Mouse (Mus musculus) regulatory T cell (primary cell): ENCODE measurements around the gene 1700011L22Rik.

Experiments used
- in situ Hi-C: fragments of 300-600 bp; cut with MboI, MseI; formaldehyde crosslinking; loops from one replicate; pipeline ENCODE4 v1.15.1; 2025; ENCODE audit warnings: high pct_unique_total_duplicates

Gene 1700011L22Rik

DNA sequence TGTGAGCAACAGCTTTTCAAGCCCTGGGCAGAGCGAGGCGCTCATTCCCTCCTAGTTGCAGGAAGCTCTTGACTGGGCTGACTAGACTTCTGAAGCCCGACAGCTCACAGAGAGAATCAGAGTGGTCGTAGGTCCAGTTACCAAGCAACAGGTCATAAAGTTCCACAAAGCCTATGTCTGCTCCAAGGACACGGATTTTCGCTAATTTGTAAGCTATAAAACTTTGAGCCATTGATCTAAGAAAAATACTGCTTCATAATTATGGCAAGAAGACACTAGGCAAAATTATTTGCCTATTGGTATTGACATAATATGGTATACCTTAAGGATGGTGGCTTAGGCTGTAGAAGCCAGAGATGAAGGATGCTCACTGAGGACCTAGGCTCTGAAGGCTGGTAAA lies at the start of gene 1700011L22Rik:
Gene 1700011L22Rik (minus strand): TSS at position 101 of the 400 bp plus-strand sequence.
- in situ Hi-C loops: no loop called here

DNA sequence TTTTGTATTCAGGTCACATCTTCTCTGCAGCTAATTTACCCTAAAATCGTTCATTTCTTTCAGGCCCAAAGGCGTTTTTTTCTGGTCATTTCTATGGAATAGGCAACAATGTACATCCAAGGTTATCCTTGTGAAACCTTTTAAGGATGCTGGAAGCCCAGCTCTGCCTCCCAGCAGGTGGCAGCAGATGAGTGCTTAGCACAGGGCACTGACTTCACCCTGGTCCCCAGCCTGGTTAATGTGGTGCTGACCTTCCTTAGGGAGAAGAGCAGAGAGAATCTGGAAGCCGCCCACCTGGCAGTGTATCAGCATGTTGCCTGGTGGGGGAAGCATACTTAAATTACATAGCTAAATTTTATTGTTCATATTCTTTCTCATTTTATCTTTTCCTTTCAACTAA lies 49.4 kb upstream of the 1700011L22Rik start:
- in situ Hi-C loops: no loop called here

DNA sequence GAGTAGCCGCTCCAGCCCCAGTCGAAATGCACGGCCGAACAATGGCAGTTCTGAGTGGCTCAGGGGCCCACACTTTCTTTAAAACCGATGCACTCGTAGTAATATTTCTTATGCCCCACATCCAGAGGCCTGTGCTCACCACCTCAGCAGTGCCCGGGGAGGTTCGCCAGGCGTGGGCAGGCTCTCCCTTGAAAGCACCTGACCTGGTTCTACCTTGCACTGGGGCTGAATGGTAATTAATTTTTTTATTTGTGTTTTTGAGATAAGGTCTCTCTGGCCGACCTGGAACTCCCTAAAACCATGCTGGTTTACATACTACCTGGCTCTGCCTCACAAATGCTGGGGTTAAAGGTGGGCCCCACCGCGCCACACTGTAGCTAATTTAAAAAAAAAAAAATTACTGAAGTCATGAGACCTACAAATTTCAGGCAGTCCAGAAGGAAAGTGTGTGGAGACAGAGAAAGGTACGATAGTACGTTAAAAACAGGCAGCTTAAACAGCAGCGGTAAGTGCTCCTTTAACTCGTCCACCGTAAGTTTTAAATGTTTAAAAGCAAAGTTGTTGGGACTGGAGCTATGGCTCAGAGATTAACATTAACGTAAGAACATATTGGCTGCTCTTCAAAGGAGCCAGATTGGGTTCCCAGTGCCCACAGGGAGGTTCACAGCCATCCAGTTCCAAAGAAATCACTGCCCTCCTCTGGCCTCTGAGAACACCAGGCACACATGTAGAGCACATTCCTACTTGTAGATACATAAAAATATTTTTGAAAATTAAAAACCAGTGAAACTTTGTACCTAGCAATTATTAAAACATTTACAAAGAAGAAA lies 47.1 kb upstream of the 1700011L22Rik start:
- in situ Hi-C loops: no loop called here

GRCm38 (mm10) chr8:79294610-79295275 lies 46.4 kb upstream of the 1700011L22Rik start, which contains the start of gene Mmaa:
Gene Mmaa, minus strand, starts transcription at chr8:79294937.
- in situ Hi-C loops: no loop called here

GRCm38 (mm10) chr8:79293841-79294240 lies 45.5 kb upstream of the 1700011L22Rik start:
- in situ Hi-C loops: no loop called here

- in situ Hi-C loops: no loop called here
These were observed 44.4 kb upstream of the 1700011L22Rik start for GRCm38 (mm10) chr8:79292712-79293264.

DNA sequence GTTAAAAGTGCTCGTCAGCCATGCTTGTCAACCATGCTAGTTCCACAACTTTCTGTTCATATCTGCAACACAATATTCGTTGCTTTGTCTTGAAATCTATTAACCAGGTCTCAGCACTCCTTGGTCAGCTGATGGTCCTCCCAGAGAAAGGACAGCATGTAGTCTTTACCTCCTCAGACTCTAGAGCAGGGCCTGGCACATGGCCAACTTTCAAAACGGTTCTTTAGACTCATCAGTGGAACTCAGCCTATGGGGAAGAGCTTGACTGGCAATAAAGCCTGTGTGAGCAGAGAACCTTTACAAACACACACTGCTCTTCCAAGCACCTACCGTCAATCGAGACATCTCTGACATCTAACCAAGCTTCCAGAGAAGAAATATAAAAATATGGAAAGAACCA lies 41.2 kb upstream of the 1700011L22Rik start:
- in situ Hi-C loops: no loop called here

DNA sequence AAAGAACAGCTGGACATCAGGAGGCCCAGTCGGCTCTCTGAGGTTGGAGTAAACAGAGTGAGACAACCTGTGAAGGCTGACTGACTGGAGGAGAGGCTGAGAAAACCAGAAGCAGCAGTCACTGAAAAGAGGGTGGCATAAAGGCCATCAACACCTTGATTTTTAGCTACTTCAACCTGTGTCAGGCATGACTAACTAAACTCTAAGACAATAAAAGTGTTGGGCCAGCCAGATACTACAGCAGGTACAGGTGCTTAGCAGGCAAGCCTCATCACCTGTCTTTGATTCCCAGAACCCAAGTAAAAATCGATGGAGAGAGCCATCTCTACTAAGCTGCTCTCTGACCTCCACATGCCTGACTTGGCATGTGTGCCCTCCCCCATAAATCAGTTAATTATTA lies 40.3 kb upstream of the 1700011L22Rik start:
- in situ Hi-C loops: no loop called here

- in situ Hi-C loops: no loop called here
These were observed 39.9 kb upstream of the 1700011L22Rik start for GRCm38 (mm10) chr8:79288250-79288649.

DNA sequence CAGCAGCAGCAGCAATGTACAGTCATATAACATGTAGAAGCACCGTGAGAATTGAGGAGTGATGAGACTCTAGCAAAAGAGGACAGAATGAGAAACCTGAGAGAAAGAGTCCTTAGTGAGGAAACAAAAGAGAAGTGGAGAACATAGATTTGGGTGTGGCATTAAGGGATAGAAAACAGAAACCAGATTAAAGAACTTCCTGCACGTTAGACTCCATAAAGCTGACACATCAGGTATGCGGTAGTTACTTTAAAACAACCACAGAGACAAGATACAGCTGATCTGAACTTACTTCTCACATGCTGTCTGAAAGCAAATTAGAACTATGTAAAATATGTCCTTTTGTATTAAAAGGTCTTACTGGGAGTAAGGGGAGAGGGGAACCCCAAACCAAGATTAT lies 38.1 kb upstream of the 1700011L22Rik start:
- in situ Hi-C loops: no loop called here

DNA sequence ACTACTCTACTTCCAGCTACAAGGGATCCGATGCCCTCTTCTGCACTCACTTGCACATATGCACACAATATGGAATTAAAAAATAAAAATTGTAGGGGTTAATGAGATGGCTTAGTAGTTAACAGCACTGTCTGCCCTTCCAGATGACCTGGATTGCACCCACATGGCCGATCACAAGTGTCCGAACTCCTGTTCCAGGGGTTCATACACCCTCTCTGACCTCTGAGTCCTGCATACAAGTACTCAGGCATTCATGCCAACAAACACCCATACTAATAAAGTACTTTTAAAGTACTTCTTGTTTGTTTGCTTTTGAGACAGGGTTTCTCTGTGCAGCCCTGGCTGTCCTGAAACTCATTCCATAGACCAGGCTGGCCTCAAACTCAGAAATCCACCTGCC lies 36.3 kb upstream of the 1700011L22Rik start:
- in situ Hi-C loops: no loop called here

DNA sequence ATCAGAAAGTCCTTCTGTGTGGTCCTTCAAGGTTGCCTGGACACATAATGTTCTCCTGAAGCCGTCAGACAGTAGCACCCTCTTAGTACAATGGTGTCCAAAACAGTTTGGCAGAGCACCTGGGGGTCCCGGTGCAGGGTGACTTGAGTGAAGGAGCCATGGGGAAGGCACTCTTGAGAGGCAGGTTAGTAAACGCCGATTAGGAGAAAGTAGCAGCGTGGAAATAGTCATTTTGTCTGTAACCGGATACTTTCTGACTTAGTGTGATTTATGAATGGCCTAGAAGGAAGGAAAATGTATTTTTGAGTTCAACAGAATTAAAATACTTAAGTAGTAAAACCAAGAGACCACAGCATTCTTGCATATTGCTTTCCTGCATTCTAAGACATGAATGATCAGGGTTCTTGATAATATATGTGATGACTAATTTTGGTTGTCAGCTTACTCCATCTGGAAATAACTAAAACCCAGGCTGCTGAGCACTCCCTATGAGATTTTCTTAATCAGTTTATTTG lies 33.1 kb upstream of the 1700011L22Rik start:
- in situ Hi-C loops: no loop called here

- in situ Hi-C loops: no loop called here
These were observed 29.0 kb upstream of the 1700011L22Rik start for GRCm38 (mm10) chr8:79277264-79277870.

GRCm38 (mm10) chr8:79274940-79275339 lies 26.6 kb upstream of the 1700011L22Rik start:
- in situ Hi-C loops: no loop called here

DNA sequence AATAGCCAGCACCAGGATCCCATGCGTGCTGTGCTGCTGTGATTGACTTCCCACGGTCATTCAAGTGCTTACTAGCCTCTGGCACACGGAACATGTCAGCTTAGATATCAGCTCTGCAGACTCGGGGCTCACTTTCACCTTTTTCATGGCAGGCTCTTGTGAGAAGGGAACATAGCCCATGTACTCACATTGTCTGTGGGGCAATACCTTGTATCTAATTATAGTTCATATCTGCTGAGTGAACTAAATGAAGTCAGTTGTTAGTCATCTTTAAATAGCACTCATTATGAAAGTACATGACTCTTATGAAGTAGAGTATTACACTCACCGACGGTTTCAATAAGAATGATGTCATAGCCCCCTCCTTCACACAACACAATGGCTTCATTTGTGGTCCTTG lies 25.4 kb upstream of the 1700011L22Rik start:
- in situ Hi-C loops: no loop called here

- in situ Hi-C loops: no loop called here
These were observed 24.3 kb upstream of the 1700011L22Rik start for GRCm38 (mm10) chr8:79272676-79273075.

DNA sequence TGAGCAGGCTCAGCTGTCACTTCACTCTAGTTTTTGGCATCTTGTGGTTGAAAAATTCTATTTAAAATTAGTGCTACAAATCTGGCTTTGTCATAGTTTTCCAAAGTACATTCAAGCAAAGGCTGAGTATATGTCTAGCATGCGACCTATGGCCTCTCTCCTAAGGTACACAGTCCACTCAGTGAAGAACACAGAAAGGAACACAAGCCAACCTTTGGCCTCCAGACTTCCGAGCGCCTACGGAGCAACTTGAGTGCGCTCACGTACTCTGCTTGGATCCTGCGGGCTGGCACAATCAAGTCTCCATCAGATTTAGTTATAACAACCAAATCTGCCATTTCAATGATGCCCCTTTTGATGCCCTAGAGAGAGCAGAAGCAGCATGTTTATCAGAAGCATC lies 20.6 kb upstream of the 1700011L22Rik start:
- in situ Hi-C loops: no loop called here

DNA sequence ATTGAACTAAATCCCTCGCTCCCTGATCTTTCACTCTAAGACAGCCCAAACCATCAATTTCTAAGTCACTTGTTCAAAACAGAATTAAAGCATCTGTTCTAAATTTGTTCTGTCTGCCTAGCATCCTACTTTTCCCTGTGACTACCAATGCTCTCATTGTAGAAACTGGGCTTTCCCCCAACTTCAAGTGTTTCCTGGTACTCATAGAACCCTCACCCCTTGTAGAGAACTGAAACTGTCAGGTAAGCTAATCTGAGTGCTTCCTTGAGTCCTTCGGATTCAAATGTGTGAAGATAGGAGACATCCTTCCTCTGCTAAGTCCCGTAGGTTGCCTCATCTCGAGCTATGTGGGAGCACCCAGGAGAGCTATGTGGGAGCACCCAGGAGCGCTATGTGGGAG lies 13.6 kb upstream of the 1700011L22Rik start:
- in situ Hi-C loops: no loop called here

DNA sequence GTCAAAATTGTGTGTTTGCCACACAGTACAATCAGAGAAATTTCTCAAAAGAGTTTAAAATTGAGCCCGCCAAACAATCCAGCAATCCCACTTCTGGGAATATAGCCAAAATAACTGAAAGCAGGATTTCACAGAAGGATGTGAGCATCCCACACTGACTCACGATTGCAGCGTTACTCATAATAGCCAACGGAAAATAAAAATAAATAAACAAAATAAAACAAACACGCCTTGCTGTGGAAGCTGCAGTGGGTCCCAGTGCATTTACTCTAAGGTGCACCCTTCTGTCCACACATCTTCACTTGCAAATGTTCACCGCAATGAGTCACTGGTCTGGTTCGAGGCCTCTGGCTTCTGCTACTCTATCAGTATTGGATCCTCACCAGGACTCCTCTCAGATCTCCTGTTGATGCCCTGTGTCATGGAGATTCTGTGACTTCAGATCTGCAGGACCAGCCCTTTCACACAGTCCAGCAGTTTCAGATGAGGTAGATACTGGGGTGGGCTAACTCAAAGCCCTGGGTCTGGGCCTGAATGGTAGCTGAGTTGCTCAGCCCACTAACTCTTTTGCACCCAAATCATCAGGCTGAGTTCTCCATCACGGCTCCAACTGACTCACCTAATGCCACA lies 7.8 kb upstream of the 1700011L22Rik start:
- in situ Hi-C loops: no loop called here

GRCm38 (mm10) chr8:79253742-79254141 lies 5.4 kb upstream of the 1700011L22Rik start:
- in situ Hi-C loops: no loop called here

DNA sequence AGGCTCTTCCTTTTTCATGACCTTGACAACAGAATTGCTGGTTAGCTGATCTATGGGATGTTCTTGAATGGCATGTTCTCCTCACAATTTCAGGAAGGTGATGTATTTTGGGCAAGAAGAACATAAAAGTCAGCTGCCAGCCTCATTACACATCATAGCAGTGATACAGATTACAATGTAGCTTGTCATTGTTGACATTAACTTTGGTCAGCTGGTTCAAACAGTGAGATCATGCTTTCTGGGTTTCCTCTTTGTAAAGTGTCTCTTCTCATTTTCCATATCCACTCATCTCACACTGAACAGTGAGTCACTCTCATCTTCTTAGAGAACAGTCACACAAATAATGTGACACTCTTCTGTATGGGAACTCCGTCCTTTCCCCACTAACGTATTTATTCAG lies 4.9 kb downstream of the 1700011L22Rik start:
- in situ Hi-C loops: no loop called here

GRCm38 (mm10) chr8:79239996-79240395 lies 8.4 kb downstream of the 1700011L22Rik start:
- in situ Hi-C loops: no loop called here
